Mouse (Mus musculus): ENCODE results near the gene Trpc4ap. TPM values are rescaled to one million over a fixed set of nuclear protein-coding genes. Genes with fewer than 3 reads are reported as not detected.
"Not testable (repeated sequence)": the region's sequence is repeated elsewhere in the genome, so short reads cannot be mapped to it uniquely, and the experiment has no call there.

Trpc4ap gene
- polyA plus RNA-seq, 1 experiment from 2014 or later, result 66.5 TPM

DNA sequence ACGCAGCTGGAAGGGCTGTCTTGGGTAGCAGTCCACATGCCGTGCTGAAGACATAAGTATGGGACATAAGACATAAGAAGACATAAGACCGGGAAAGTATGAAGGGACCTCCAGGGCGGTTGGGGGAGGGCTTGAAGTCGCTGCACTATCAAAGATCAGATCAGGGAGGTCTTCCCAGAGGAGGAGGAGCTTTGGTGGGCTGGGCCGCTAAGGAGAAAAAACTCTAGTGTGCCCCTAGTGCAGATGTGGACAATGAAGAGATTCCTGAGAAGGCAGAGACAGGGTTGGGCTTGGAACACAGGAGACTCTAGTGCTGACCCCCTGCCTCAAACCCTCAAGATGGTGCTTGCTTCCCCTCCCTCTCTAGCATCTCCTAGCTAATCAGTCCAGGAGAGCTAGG is 75.2 kb downstream of the Trpc4ap start:
- no peaks in the 10 kb centered on the region for H3K36me3 ChIP-seq (ENCODE audit: control insufficient read depth, insufficient read depth, low read length)
- no peaks in the 10 kb centered on the region for H3K27me3 ChIP-seq (ENCODE audit: control insufficient read depth, insufficient read depth, low read length)
- no peak overlapping the region for H3K9ac ChIP-seq (ENCODE audit: low read length)
- H3K4me2 ChIP-seq (replicated peaks; ENCODE audit: low read depth), result no peak overlapping the region
- no peak for TF ChIP-seq CTCF (IDR thresholded peaks at IDR 0.05; ENCODE audit: low read depth)
- no peak for TF ChIP-seq EP300 (optimal IDR thresholded peaks at IDR 0.05)
- peaks cover 3% of the 10 kb centered on the region for H3K4me1 ChIP-seq (replicated peaks; ENCODE audit: control insufficient read depth, insufficient read depth)
- ATAC-seq (ENCODE audit: low FRiP score, low TSS enrichment) (no peak), DNase-seq (ENCODE audit: low spot score) (no peak)
- H3K27ac ChIP-seq (replicated peaks), result no peak overlapping the region
- WGBS, result 44% methylated on average over 6 of the region's 6 CpGs
- H3K9me3 ChIP-seq (ENCODE audit: control insufficient read depth, low read length), result no peaks in the 10 kb centered on the region
- no peak overlapping the region for H3K4me3 ChIP-seq (ENCODE audit: low read depth, low read length)

- WGBS, result 68% methylated on average over 8 of the region's 8 CpGs
- Histone ChIP-seq H3K9me3 (ENCODE audit: control insufficient read depth, low read length) (no peaks in the 10 kb centered on the region), H3K4me2 (replicated peaks; ENCODE audit: low read depth) (peak overlapping the region; percentile 53; the same call in 1 of the 2 replicates), H3K4me3 (ENCODE audit: low read depth, low read length) (no peak overlapping the region), H3K9ac (ENCODE audit: low read length) (no peak overlapping the region), H3K27me3 (ENCODE audit: control insufficient read depth, insufficient read depth, low read length) (no peaks in the 10 kb centered on the region), H3K4me1 (replicated peaks; ENCODE audit: control insufficient read depth, insufficient read depth) (peaks cover 3% of the 10 kb centered on the region), H3K36me3 (ENCODE audit: control insufficient read depth, insufficient read depth, low read length) (no peaks in the 10 kb centered on the region), H3K27ac (replicated peaks) (no peak overlapping the region)
- no peak for TF ChIP-seq EP300 (optimal IDR thresholded peaks at IDR 0.05)
- no peak for TF ChIP-seq CTCF (IDR thresholded peaks at IDR 0.05; ENCODE audit: low read depth)
- DNase-seq (ENCODE audit: low spot score) (no peak), ATAC-seq (ENCODE audit: low FRiP score, low TSS enrichment) (no peak)
These were observed 78.2 kb downstream of the Trpc4ap start for GRCm38 (mm10) chr2:155613953-155614352.

GRCm38 (mm10) chr2:155613326-155613755 is 78.8 kb downstream of the Trpc4ap start:
- 6% methylated on average over 20 of the region's 20 CpGs for WGBS
- H3K9ac ChIP-seq (ENCODE audit: low read length), result no peak overlapping the region
- peaks cover 3% of the 10 kb centered on the region for H3K4me1 ChIP-seq (replicated peaks; ENCODE audit: control insufficient read depth, insufficient read depth)
- peak; percentile 95 for ATAC-seq (ENCODE audit: low FRiP score, low TSS enrichment)
- no peaks in the 10 kb centered on the region for H3K27me3 ChIP-seq (ENCODE audit: control insufficient read depth, insufficient read depth, low read length)
- TF ChIP-seq CTCF (IDR thresholded peaks at IDR 0.05; ENCODE audit: low read depth) (0 out of 2 replicates have a peak, but pooled peaks have one; percentile 2), EP300 (optimal IDR thresholded peaks at IDR 0.05) (no peak)
- H3K4me2 ChIP-seq (replicated peaks; ENCODE audit: low read depth), result peak overlapping the region; percentile 53
- no peaks in the 10 kb centered on the region for H3K36me3 ChIP-seq (ENCODE audit: control insufficient read depth, insufficient read depth, low read length)
- H3K27ac ChIP-seq (replicated peaks), result no peak overlapping the region
- H3K9me3 ChIP-seq (ENCODE audit: control insufficient read depth, low read length), result no peaks in the 10 kb centered on the region
- H3K4me3 ChIP-seq (ENCODE audit: low read depth, low read length), result peak overlapping the region; percentile 30
- peak; percentile 90 for DNase-seq (ENCODE audit: low spot score)

GRCm38 (mm10) chr2:155611834-155612550 is 80.2 kb downstream of the Trpc4ap start:
- no peak overlapping the region for H3K27ac ChIP-seq (replicated peaks)
- DNase-seq (ENCODE audit: low spot score) (no peak), ATAC-seq (ENCODE audit: low FRiP score, low TSS enrichment) (no peak)
- no peaks in the 10 kb centered on the region for H3K36me3 ChIP-seq (ENCODE audit: control insufficient read depth, insufficient read depth, low read length)
- no peak overlapping the region for H3K4me3 ChIP-seq (ENCODE audit: low read depth, low read length)
- H3K9me3 ChIP-seq (ENCODE audit: control insufficient read depth, low read length), result no peaks in the 10 kb centered on the region
- H3K27me3 ChIP-seq (ENCODE audit: control insufficient read depth, insufficient read depth, low read length), result no peaks in the 10 kb centered on the region
- 86% methylated on average over 9 of the region's 9 CpGs for WGBS
- H3K4me1 ChIP-seq (replicated peaks; ENCODE audit: control insufficient read depth, insufficient read depth), result peaks cover 3% of the 10 kb centered on the region
- no peak for TF ChIP-seq CTCF (IDR thresholded peaks at IDR 0.05; ENCODE audit: low read depth)
- no peak overlapping the region for H3K9ac ChIP-seq (ENCODE audit: low read length)
- no peak overlapping the region for H3K4me2 ChIP-seq (replicated peaks; ENCODE audit: low read depth)

DNA sequence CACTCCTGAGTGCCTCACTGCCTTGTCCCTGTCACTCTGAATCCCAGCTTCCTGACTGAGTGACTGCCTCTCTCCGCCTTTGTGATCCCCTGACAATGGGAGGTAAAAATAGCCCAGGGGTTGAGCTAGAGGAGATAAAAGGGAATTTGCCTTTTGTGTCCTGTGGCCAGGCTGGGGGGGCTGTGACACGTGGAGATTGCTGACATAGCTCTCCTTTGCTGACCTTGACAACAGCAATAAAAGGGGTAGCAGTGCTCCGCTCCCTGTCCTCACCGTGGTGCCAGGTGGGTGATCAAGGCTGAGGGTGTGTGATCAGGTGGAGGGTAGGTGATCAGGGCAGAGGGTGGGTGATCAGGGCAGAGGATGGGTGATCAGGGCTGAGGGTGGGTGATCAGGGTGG is 81.2 kb downstream of the Trpc4ap start, which contains the start of gene Myh7b:
Gene Myh7b, plus strand, starts transcription at position 235 of the 400 bp plus-strand sequence.
- H3K36me3 ChIP-seq (ENCODE audit: control insufficient read depth, insufficient read depth, low read length), result no peaks in the 10 kb centered on the region
- no peaks in the 10 kb centered on the region for H3K27me3 ChIP-seq (ENCODE audit: control insufficient read depth, insufficient read depth, low read length)
- no peak within 1 kb of the TSS for H3K9ac ChIP-seq (ENCODE audit: low read length)
- no peaks in the 10 kb centered on the region for H3K9me3 ChIP-seq (ENCODE audit: control insufficient read depth, low read length)
- no peak within 1 kb of the TSS for H3K27ac ChIP-seq (replicated peaks)
- H3K4me1 ChIP-seq (replicated peaks; ENCODE audit: control insufficient read depth, insufficient read depth), result peaks cover 3% of the 10 kb centered on the region
- 49% methylated on average over 4 of the region's 4 CpGs for WGBS
- TF ChIP-seq EP300 (optimal IDR thresholded peaks at IDR 0.05) (no peak), CTCF (IDR thresholded peaks at IDR 0.05; ENCODE audit: low read depth) (no peak)
- ATAC-seq (ENCODE audit: low FRiP score, low TSS enrichment) (no peak), DNase-seq (ENCODE audit: low spot score) (no peak)
- no peak within 1 kb of the TSS for H3K4me2 ChIP-seq (replicated peaks; ENCODE audit: low read depth)
- H3K4me3 ChIP-seq (ENCODE audit: low read depth, low read length), result no peak within 1 kb of the TSS

GRCm38 (mm10) chr2:155606360-155606759 is 85.8 kb downstream of the Trpc4ap start:
- DNase-seq (ENCODE audit: low spot score), result no peak

DNA sequence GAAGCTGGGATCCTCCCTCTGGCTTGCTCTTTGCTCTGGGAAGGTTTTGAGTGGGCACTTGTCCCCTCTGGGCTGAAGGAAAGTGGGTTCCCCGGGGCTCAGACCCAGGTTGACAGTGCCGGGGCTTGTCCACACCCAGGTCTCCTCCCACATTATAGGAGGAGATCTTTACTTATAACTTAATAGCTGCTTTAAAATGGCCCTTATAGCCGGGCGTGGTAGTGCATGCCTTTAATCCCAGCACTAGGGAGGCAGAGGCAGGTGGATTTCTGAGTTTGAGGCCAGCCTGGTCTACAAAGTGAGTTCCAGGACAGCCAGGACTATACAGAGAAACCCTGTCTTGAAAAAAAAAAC is 87.0 kb downstream of the Trpc4ap start:
- not testable (repeated sequence) for H3K27me3 ChIP-seq (ENCODE audit: control insufficient read depth, insufficient read depth, low read length); H3K27ac ChIP-seq (replicated peaks); H3K4me1 ChIP-seq (replicated peaks; ENCODE audit: control insufficient read depth, insufficient read depth); H3K9ac ChIP-seq (ENCODE audit: low read length); H3K4me3 ChIP-seq (ENCODE audit: low read depth, low read length); DNase-seq (ENCODE audit: low spot score); H3K9me3 ChIP-seq (ENCODE audit: control insufficient read depth, low read length); ATAC-seq (ENCODE audit: low FRiP score, low TSS enrichment); H3K4me2 ChIP-seq (replicated peaks; ENCODE audit: low read depth); H3K36me3 ChIP-seq (ENCODE audit: control insufficient read depth, insufficient read depth, low read length)
- 69% methylated on average over 4 of the region's 4 CpGs for WGBS

More at GRCm38 (mm10) chr2:155606360-155606759, 85.8 kb downstream of the Trpc4ap start:
- Histone ChIP-seq H3K4me2 (replicated peaks; ENCODE audit: low read depth) (no peak overlapping the region), H3K4me1 (replicated peaks; ENCODE audit: control insufficient read depth, insufficient read depth) (no peaks in the 10 kb centered on the region), H3K27me3 (ENCODE audit: control insufficient read depth, insufficient read depth, low read length) (no peaks in the 10 kb centered on the region), H3K9ac (ENCODE audit: low read length) (no peak overlapping the region), H3K27ac (replicated peaks) (no peak overlapping the region), H3K4me3 (ENCODE audit: low read depth, low read length) (no peak overlapping the region), H3K36me3 (ENCODE audit: control insufficient read depth, insufficient read depth, low read length) (no peaks in the 10 kb centered on the region), H3K9me3 (ENCODE audit: control insufficient read depth, low read length) (no peaks in the 10 kb centered on the region)
- TF ChIP-seq CTCF (IDR thresholded peaks at IDR 0.05; ENCODE audit: low read depth) (no peak), EP300 (optimal IDR thresholded peaks at IDR 0.05) (no peak)
- WGBS, result 82% methylated on average over 4 of the region's 4 CpGs
- ATAC-seq (ENCODE audit: low FRiP score, low TSS enrichment), result no peak

Data from stomach, postnatal 0 days (tissue).